Mouse (Mus musculus) heart, postnatal 0 days (tissue): ENCODE results near the gene Glyr1. TPM values are rescaled to one million over a fixed set of nuclear protein-coding genes. Genes with fewer than 3 reads are reported as not detected.

Experiments
- ATAC-seq: fragments of 200-750 bp; cut with Nextera tagmentation; 2 replicates; pipeline ENCODE4 v1.8.0; 2017; ENCODE audit warnings: low read depth, moderate number of reproducible peaks, moderate library complexity; ENCODE audit not compliant: insufficient read depth
- DNase-seq: peaks from one replicate; pipeline ENCODE4 v3.0.0-alpha.2; 2016; ENCODE audit warnings: low spot score
- H3K27ac ChIP-seq: fragments of 300-500 bp; sonication (generic); 2 replicates; pipeline ENCODE4 v1.5.1; 2014; ENCODE audit warnings: low read depth, mild to moderate bottlenecking
- H3K27me3 ChIP-seq: fragments of 300-500 bp; sonication (generic); 2 replicates; pipeline ENCODE4 v1.6.1; 2014; ENCODE audit warnings: low read length, mixed read lengths; ENCODE audit not compliant: control insufficient read depth, insufficient read depth
- H3K36me3 ChIP-seq: fragments of 300-500 bp; sonication (generic); replicated peaks from 2 replicates; pipeline ENCODE4 v1.6.1; 2014; ENCODE audit warnings: low read length, mixed read lengths; ENCODE audit not compliant: control insufficient read depth, insufficient read depth
- H3K4me1 ChIP-seq: fragments of 300-500 bp; sonication (generic); 2 replicates; pipeline ENCODE4 v1.6.1; 2014; ENCODE audit warnings: antibody characterized with exemption; ENCODE audit not compliant: control insufficient read depth, insufficient read depth
- H3K4me2 ChIP-seq: fragments of 300-500 bp; sonication (generic); 2 replicates; pipeline ENCODE4 v1.6.1; 2014; ENCODE audit warnings: low read depth, mild to moderate bottlenecking, low read length, moderate library complexity
- H3K4me3 ChIP-seq: fragments of 300-500 bp; sonication (generic); 2 replicates; pipeline ENCODE4 v1.5.1; 2014; ENCODE audit warnings: low read depth, low read length
- H3K9ac ChIP-seq: fragments of 300-500 bp; sonication (generic); replicated peaks from 2 replicates; pipeline ENCODE4 v1.6.1; 2014; ENCODE audit warnings: low read depth, low read length, mixed read lengths
- H3K9me3 ChIP-seq: fragments of 300-500 bp; sonication (generic); replicated peaks from 2 replicates; pipeline ENCODE4 v1.6.1; 2016; ENCODE audit warnings: low read length; ENCODE audit not compliant: control insufficient read depth
- CTCF ChIP-seq: IDR thresholded peaks from 2 replicates; pipeline ENCODE4 v1.5.1; 2016; ENCODE audit warnings: antibody characterized with exemption, control low read depth, low read depth
- EP300 ChIP-seq: IDR thresholded peaks from 2 replicates; pipeline ENCODE4 v1.6.1; 2016; ENCODE audit warnings: antibody characterized with exemption, low read depth
- WGBS: fragments of 180-500 bp; shearing (Covaris S2); extraction: QIAGEN DNeasy Blood & Tissue Kit; methylation state at CpG from one replicate; pipeline ENCODE4 v1.1.7; 2014; 5-methylcytosine and 5-hydroxymethylcytosine counted together
- polyA plus RNA-seq: library from polyadenylated mRNA; unstranded; fragments of >200 nt; fragmentation: Nextera tagmentation; extraction: Ambion mirVana; gene quantifications from 2 replicates; pipeline ENCODE4 v1.2.1, GENCODE M21; 2015
- total RNA-seq: library from RNA; depleted of rRNA; stranded (reverse); fragments of >200 nt; gene quantifications from 2 replicates; pipeline ENCODE4 v1.2.3, GENCODE M21; 2014; ENCODE audit warnings: low replicate concordance

Glyr1 gene
- total and polyA plus RNA-seq, 2 experiments from 2014 or later, result 58.5 to 74.3 TPM

- Histone ChIP-seq H3K27ac (no peak overlapping the region), H3K9ac (no peak overlapping the region), H3K27me3 (no peaks in the 10 kb centered on the region), H3K4me2 (no peak overlapping the region), H3K4me1 (peaks cover 11% of the 10 kb centered on the region), H3K9me3 (no peaks in the 10 kb centered on the region), H3K4me3 (no peak overlapping the region), H3K36me3 (no peaks in the 10 kb centered on the region)
- TF ChIP-seq CTCF (no peak), EP300 (no peak)
- ATAC-seq (no peak), DNase-seq (no peak)
- 87% methylated on average over 5 of the region's 5 CpGs for WGBS
These were observed 75.1 kb downstream of the Glyr1 start for GRCm38 (mm10) chr16:4974521-4974920.

GRCm38 (mm10) chr16:4971626-4972025 lies 78.0 kb downstream of the Glyr1 start:
- Histone ChIP-seq H3K27ac (peak overlapping the region; percentile 65), H3K27me3 (no peaks in the 10 kb centered on the region), H3K9me3 (no peaks in the 10 kb centered on the region), H3K9ac (no peak overlapping the region), H3K4me2 (no peak overlapping the region), H3K4me1 (peaks cover 4% of the 10 kb centered on the region; the same call in 1 of the 2 replicates), H3K36me3 (no peaks in the 10 kb centered on the region), H3K4me3 (no peak overlapping the region)
- TF ChIP-seq EP300 (peak; percentile 78), CTCF (no peak)
- peak; percentile 31 for DNase-seq
- ATAC-seq, result peak; percentile 75
- 41% methylated on average over 4 of the region's 4 CpGs for WGBS

GRCm38 (mm10) chr16:4969055-4969843 lies 80.4 kb downstream of the Glyr1 start:
- WGBS, result 73% methylated on average over 5 of the region's 5 CpGs
- no peaks in the 10 kb centered on the region for H3K9me3 ChIP-seq
- ATAC-seq (no peak), DNase-seq (no peak)
- H3K36me3 ChIP-seq, result no peaks in the 10 kb centered on the region
- no peak overlapping the region for H3K4me3 ChIP-seq
- H3K27ac ChIP-seq, result no peak overlapping the region
- no peak overlapping the region for H3K4me2 ChIP-seq
- no peak overlapping the region for H3K9ac ChIP-seq
- no peak for TF ChIP-seq EP300
- no peak for TF ChIP-seq CTCF
- no peaks in the 10 kb centered on the region for H3K27me3 ChIP-seq
- H3K4me1 ChIP-seq, result peaks cover 11% of the 10 kb centered on the region

GRCm38 (mm10) chr16:4968426-4968825 lies 81.2 kb downstream of the Glyr1 start:
- no peaks in the 10 kb centered on the region for H3K27me3 ChIP-seq
- 65% methylated on average over 3 of the region's 3 CpGs for WGBS
- DNase-seq (no peak), ATAC-seq (no peak)
- H3K9ac ChIP-seq, result no peak overlapping the region
- no peak overlapping the region for H3K27ac ChIP-seq
- H3K36me3 ChIP-seq, result no peaks in the 10 kb centered on the region
- peaks cover 12% of the 10 kb centered on the region for H3K4me1 ChIP-seq
- no peak overlapping the region for H3K4me2 ChIP-seq
- no peak overlapping the region for H3K4me3 ChIP-seq
- no peaks in the 10 kb centered on the region for H3K9me3 ChIP-seq
- TF ChIP-seq CTCF (no peak), EP300 (no peak)

GRCm38 (mm10) chr16:4965392-4966129 lies 84.1 kb downstream of the Glyr1 start:
- Histone ChIP-seq H3K36me3 (no peaks in the 10 kb centered on the region), H3K9me3 (no peaks in the 10 kb centered on the region), H3K4me1 (peaks cover 19% of the 10 kb centered on the region), H3K27me3 (no peaks in the 10 kb centered on the region), H3K4me2 (no peak overlapping the region), H3K27ac (no peak overlapping the region), H3K4me3 (no peak overlapping the region), H3K9ac (no peak overlapping the region)
- ATAC-seq, result no peak
- WGBS, result 86% methylated on average over 8 of the region's 8 CpGs
- TF ChIP-seq EP300 (no peak), CTCF (no peak)
- DNase-seq, result no peak
